Mouse (Mus musculus): Measurements from ENCODE around the gene Fez1.

Gene Fez1

DNA sequence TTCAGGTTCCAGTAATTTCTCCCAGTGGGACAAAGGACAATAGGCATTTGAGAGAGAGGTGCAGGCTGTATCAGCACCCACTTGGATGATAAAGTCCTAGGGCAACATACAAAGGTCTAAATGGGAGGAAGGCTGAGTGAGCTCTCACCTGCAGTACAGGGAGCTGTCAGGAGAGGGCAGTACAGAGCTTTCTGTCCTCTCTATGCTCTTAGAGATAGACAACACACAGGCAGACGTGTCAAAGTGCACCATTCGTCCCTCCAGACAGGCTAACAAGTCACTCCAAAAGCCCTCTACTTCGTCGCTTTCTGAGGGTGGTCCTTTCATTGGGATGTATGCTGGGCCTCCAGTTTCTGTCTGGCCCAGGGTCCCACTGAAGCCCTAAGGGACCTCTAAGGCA lies 68.9 kb downstream of the Fez1 start:
- no peak for DNase-seq (ENCODE audit: low spot score in 2 of 2)

DNA sequence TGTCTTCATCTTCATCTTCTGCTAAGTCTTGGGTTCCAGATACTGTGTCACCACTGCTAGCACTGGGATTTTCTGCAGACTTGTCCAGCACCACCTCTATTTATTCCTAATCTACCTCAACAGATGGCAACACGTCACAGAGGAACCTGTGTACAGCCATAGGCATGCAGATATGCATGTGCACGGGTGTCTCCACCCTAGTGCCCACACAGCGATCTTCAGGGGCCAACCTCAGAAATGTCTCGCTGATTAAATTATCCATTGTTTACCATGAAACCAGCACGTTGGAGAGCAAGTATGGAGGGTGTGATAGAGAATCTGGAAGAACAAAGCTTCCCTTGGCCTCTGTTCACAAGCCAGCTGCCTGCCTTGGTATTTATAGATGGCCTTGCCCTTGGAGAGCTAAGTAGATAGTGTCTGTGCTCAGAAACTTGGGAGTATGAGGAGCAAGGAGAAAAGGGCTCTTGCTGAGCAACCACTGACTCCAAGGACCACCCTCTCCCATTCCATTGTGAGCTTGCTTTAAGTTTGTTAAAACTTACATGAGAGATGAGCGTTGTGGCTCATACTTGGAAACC lies 71.8 kb downstream of the Fez1 start:
- DNase-seq (ENCODE audit: low spot score in 2 of 2), result no peak

DNA sequence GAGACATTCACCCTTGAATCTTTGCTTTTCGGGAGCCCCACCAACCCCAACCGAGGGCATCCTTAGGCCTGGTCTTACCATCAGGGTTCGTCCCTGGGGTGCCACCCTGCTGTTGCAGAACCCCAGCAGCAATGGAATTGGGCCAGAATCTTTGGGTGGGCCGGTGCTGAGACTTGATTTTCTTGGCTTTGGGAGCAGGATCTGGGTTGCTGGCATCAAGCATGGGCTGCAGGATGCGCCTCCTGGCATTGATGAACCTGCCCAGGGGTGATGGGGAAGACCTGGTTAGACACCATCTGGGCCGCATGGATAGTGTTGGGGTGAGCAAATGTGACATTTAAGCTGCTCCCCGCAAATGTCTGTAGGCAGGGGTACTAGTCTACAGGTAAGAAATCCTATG lies 72.6 kb downstream of the Fez1 start:
- no peak for DNase-seq (ENCODE audit: low spot score in 2 of 2)

DNA sequence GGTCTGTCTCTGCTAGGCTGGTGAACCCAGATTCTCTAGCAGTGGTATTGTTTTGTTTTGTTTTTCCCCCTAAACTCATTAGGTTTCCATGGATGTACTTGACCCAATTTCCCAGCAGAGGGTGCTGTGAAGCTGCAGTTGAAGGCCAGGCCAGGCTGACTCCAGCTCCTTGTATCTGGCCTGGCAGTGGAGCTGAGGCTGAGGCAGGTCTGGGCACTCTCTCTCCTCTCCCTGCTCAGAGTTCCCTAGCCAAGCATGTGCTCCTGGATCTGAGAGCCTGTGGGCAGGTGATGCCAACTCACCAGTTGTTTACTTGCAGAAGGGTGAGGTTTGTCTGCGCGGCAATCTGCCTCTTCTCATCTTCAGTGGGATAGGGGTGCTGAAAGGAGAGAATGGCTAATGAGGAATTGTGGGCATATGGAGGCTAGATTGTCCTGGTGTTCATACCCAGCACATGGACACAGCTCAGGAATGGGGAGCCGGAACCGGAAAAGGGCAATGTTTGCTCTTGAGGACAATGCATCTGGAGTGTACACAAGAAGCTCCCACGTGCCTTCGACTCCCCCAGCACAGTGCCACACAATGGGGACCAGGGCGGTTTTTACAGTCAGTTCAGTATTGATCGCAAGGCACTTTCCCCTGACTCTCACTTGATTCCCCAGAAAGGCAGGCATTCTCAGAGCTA lies 73.5 kb downstream of the Fez1 start:
- DNase-seq (ENCODE audit: low spot score in 2 of 2), result peak; percentile 43 to 67

DNA sequence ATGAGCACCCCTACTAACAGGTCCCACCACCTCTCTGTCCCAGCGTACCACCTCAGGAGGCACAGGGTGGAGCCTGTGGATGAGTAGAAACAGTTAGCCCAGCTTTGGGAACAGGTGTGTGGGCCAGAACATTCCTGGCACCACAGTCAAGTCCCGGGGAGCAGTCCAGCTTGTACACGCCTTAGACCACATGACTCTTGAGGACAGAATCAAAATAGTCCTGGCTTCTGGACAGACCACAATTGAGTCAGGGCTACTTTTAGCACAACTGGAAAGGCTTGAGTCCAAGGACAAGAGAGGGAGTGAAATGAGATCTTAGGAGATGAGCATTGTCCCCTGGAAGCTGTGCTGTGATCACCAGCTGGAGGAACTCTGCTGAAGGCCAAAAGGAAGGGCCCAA lies 76.9 kb downstream of the Fez1 start:
- DNase-seq (ENCODE audit: low spot score in 2 of 2), result no peak

DNA sequence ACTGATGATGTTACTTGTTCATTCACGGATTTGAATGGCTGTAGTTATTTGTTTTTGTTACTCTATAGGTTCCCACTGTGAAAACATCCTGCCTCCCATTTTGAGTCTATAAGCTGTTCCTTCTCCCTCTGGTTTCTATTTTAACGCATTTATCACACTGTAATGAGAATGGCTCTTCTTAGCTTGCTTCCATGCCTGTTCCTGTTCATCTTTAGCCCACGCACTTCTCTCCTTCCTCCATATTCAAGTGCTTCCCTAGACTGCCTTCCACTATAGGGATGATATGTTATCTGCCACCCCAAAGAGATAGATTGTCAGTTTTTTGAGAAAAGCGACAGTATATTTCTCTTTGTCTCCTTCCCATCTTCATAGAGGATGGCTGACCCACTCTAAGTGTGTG lies 78.8 kb downstream of the Fez1 start:
- no peak for DNase-seq (ENCODE audit: low spot score in 2 of 2)

DNA sequence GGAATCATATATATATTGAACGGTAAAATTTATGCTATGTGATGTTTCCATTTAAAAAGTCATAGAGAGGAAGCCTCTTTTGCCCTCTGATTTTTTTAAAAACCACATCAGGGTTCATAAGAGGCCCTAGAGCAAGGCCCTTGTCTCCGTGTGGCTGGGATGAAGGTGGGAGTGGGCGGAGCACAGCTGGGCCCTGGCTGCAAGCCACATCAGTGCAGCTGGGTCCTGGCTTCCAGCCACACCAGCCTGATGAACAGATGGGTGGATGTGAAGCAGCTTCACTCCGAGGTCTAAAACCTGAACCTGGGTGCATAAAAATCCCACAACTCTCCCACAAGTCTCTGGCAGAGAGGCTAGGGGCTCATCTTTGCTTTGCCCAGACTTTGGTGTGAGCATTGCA lies 83.8 kb downstream of the Fez1 start:
- no peak for DNase-seq (ENCODE audit: low spot score in 2 of 2)

DNA sequence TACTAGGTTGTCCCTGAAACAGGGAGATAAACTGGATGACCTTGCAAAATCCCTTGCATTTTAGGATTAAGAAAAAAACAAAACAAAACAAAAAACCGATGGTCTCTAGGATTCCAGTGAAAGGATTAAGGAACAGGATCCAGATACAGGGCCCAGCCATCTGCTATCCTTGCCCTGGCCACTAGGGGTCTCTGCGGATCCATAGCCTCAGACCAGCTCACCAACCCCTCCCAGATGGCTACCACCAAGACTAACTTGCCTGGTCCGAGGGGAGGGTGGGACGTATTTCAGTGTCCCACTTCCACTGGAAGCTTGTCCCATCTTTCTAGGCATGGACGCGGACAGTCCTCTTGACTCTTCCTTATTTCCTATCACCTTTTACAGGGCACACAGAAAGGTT lies 94.7 kb downstream of the Fez1 start:
- DNase-seq (ENCODE audit: low spot score in 2 of 2), result peak; percentile 72 to 83

DNA sequence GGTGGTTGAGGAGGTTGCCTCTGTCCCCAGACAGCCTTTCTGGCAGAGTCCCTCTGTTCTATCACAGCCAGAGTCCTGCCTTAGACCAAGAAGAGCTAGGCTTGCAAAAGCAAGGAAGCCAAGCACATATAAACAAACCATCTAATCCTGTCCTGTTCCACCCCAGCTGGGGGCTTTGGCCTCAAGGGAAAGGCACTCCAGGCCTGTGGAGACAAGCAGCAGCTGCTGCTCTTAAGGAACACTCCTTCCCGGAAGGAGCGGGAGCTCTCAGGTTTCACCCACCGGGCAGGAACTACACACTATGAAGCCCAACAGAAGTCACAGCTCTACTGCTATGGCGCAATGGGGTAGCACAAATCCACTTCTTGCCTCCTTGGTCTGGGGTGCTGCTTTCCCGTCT lies 95.3 kb downstream of the Fez1 start:
- peak in 1 of 2 experiments; percentile 65 for DNase-seq (ENCODE audit: low spot score in 2 of 2)

DNA sequence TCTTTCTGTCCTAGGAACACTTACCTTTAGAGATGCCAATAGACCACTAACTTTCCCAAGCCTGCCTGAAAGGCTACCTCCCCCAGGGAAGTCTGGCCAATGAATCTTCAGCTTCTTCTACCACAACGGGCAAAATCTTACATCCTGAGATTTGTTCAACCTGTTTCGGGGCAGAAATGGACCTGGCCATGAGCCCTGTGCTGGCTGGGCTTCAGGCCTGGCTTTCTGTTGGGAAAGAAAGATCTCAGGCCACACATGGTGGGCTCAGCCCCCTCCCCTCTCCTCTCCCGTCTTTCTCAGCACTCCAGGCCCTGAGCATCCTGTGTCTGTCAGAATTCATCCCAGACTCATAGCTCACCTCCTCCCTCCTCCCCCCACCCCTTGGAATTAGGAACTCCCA lies 96.9 kb downstream of the Fez1 start:
- no peak for DNase-seq (ENCODE audit: low spot score in 2 of 2)

DNA sequence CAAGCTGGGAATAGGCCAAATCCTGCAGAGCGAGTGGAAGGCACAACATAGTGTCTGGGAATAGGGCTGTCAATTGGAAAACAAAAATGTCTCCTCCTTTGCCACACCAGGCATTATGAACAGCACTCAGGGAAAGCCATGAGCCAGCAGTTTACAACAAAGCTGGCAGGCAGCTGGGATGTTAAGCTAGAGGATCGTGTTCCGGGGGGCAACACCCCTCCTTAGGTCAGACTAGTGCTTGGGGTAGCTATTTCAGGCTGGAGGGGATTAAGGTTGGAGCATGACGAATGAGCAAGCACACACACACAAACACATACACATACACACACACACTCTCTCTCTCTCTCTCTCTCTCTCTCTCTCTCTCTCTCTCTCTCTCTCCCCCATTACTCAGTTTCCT lies 97.8 kb downstream of the Fez1 start:
- DNase-seq (ENCODE audit: low spot score in 2 of 2), result no peak

DNA sequence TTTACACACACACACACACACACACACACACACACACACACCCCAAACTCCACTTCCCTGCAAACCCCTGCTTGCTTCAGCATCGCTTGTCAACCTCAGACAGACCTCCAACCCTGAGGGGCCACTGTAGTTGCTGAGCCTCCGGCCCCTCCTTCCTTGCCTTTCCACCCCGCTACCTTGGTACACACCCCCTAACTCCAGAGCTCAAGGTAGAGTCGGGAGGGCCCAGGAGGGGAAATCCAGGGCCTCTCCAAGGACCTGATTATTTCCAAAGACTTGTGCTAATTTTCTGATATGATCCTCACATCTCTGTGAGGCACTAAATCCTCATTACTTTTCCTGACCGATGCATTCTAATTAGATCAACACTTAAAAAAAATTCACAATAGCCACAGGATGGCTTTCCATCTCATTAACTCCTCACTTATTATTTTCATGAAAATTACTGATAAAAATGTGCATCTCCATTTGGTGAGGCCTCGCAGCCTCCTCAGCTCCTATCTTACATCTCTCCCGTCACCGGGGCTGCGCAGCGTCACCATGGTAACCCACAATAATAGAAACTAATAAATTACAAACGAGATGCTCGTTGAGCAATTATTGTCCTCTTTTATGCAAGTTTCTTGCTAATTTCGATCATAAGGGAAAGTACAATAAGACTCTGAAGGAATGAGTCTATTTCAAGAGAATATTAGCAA lies 100.2 kb downstream of the Fez1 start:
- DNase-seq (ENCODE audit: low spot score in 2 of 2), result no peak

DNA sequence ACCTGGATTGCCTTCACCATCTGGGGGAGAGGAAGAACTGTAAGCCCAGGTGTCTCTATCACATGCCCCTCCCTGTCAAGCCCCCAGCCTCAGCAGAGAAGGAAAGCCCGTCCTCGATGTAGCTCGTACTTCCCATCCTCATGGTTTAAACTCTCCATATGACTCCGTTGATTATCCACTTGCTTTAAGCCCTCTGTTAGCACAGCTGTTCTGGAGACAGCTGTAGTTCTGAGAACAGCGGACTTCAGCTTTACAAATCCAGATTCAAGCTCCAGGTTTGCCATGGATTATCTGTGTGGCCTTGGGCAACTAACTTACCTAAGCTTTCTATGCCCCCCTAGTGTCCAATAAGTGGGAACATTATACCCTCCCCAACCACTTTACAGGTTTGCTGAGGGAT lies 102.1 kb downstream of the Fez1 start:
- no peak for DNase-seq (ENCODE audit: low spot score in 2 of 2)
